Mouse (Mus musculus): Measurements from ENCODE around the gene Eml2. TPM values are rescaled to one million over a fixed set of nuclear protein-coding genes. Genes with fewer than 3 reads are reported as not detected.
A peak's percentile ranks its signal among the peaks of the same experiment; 100 is the strongest.

Gene Eml2
- total RNA-seq, 1 experiment, result 29.8 TPM

GRCm38 (mm10) chr7:19196676-19197075, 20.5 kb downstream of the Eml2 start:
- TF ChIP-seq CHD2 (IDR thresholded peaks at IDR 0.05; ENCODE audit: low read depth, low read length) (no peak), HCFC1 (IDR thresholded peaks at IDR 0.05; ENCODE audit: borderline replicate concordance, insufficient read depth, low read length) (no peak), ZC3H11A (IDR thresholded peaks at IDR 0.05; ENCODE audit: borderline replicate concordance, low read depth, low read length) (no peak), MAFK (IDR thresholded peaks at IDR 0.05; ENCODE audit: insufficient read depth, low read depth, low read length) (no peak), ZNF384 (IDR thresholded peaks at IDR 0.05; ENCODE audit: low read depth, low read length) (no peak)

DNA sequence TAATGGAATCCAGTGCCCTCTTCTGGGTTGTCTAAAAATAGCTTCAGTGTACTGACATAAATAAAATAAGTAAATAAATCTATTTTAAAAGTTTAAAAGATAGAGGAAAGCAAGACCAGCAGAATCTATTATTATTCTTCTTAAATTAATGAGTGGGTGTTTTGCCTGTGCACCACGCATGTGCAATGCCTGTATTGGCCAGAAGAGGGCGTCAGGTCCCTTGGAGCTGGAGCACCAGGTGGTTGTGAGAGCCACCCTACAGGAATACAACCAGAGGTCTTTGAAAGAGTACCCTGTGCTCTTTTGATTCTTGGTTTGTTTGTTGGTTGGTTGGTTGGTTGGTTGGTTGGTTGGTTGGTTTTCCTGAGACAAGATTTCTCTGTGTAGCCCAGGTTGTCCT, 21.8 kb downstream of the Eml2 start:
- in situ Hi-C loops (cut with MboI; ENCODE audit: low sequenced_read_pairs in 2 of 2, unreplicated experiment in 2 of 2), result no loop called here
- peaks cover 2% of the 10 kb centered on the region; the same call in 1 of the 2 replicates for H3K36me3 ChIP-seq (ENCODE audit: control insufficient read depth, insufficient read depth, low read length, poor library complexity, severe bottlenecking)
- no peak overlapping the region for H3K4me3 ChIP-seq (ENCODE audit: insufficient read depth in 1 of 2, low read depth in 1 of 2, low read length in 2 of 2, poor library complexity in 1 of 2, severe bottlenecking in 1 of 2)
- no peaks in the 10 kb centered on the region for H3K9me3 ChIP-seq (ENCODE audit: control insufficient read depth, insufficient read depth, low read depth, low read length)
- H3K4me1 ChIP-seq (ENCODE audit: control insufficient read depth in 2 of 2, insufficient read depth in 2 of 2, low read length in 2 of 2, poor library complexity in 1 of 2), result peaks cover 3 to 15% of the 10 kb centered on the region in 2 experiments; a peak in 3 of 4 replicates
- TF ChIP-seq MAFK (IDR thresholded peaks at IDR 0.05; ENCODE audit: insufficient read depth, low read depth, low read length) (no peak), ZC3H11A (IDR thresholded peaks at IDR 0.05; ENCODE audit: borderline replicate concordance, low read depth, low read length) (0 out of 2 replicates have a peak, but pooled peaks have one; percentile 23)
- no peak overlapping the region for H3K9ac ChIP-seq (ENCODE audit: insufficient read depth, low read depth, low read length, poor library complexity, severe bottlenecking)
- DNase-seq (ENCODE audit: low read depth, low spot score), result no peak
- no peak overlapping the region for H3K27ac ChIP-seq (ENCODE audit: insufficient read depth, low read depth, low read length, poor library complexity, severe bottlenecking)

More at GRCm38 (mm10) chr7:19196676-19197075, 20.5 kb downstream of the Eml2 start:
- in situ Hi-C loops (cut with MboI; ENCODE audit: low sequenced_read_pairs in 2 of 2, unreplicated experiment in 2 of 2), result no loop called here
- Histone ChIP-seq H3K9me3 (ENCODE audit: control insufficient read depth, insufficient read depth, low read depth, low read length) (no peaks in the 10 kb centered on the region), H3K4me3 (ENCODE audit: insufficient read depth in 1 of 2, low read depth in 1 of 2, low read length in 2 of 2, poor library complexity in 1 of 2, severe bottlenecking in 1 of 2) (no peak overlapping the region), H3K9ac (ENCODE audit: insufficient read depth, low read depth, low read length, poor library complexity, severe bottlenecking) (no peak overlapping the region), H3K4me1 (ENCODE audit: control insufficient read depth in 2 of 2, insufficient read depth in 2 of 2, low read length in 2 of 2, poor library complexity in 1 of 2) (peaks cover 0 to 10% of the 10 kb centered on the region in 2 experiments; a peak in 3 of 4 replicates), H3K27ac (ENCODE audit: insufficient read depth, low read depth, low read length, poor library complexity, severe bottlenecking) (no peak overlapping the region), H3K36me3 (ENCODE audit: control insufficient read depth, insufficient read depth, low read length, poor library complexity, severe bottlenecking) (peaks cover 2% of the 10 kb centered on the region; the same call in 1 of the 2 replicates)
- DNase-seq (ENCODE audit: low read depth, low spot score), result peak; percentile 77

DNA sequence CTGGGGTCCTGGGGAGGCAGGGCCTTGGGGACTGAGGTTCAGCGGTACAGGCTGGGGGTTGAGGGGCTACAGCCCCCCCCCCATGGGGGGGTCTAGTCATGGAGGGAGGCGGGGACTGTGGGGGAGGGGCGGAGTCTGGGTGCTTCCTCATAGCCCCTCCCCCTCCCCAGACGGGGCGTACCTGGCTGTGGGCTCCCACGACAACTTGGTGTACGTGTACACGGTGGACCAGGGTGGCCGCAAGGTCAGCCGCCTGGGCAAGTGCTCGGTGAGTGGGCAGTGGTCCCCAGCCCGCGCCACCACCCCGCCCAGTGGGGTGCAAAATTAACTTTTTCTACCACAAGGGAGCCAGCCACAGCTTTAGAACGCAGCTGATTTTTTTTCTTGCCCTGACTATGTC, 25.4 kb downstream of the Eml2 start:
- in situ Hi-C loops (cut with MboI; ENCODE audit: low sequenced_read_pairs in 2 of 2, unreplicated experiment in 2 of 2), result no loop called here
- no peaks in the 10 kb centered on the region for H3K9me3 ChIP-seq (ENCODE audit: control insufficient read depth, insufficient read depth, low read depth, low read length)
- DNase-seq (ENCODE audit: low read depth, low spot score), result no peak
- H3K9ac ChIP-seq (ENCODE audit: insufficient read depth, low read depth, low read length, poor library complexity, severe bottlenecking), result 0 out of 2 replicates have a peak overlapping the region, but pooled peaks have one; percentile 8
- H3K27ac ChIP-seq (ENCODE audit: insufficient read depth, low read depth, low read length, poor library complexity, severe bottlenecking), result peak overlapping the region; percentile 54
- H3K4me1 ChIP-seq (ENCODE audit: control insufficient read depth in 2 of 2, insufficient read depth in 2 of 2, low read length in 2 of 2, poor library complexity in 1 of 2), result peaks cover 3 to 18% of the 10 kb centered on the region in 2 experiments; a peak in 3 of 4 replicates
- H3K4me3 ChIP-seq (ENCODE audit: insufficient read depth in 1 of 2, low read depth in 1 of 2, low read length in 2 of 2, poor library complexity in 1 of 2, severe bottlenecking in 1 of 2), result peak overlapping the region; percentile 2 to 64; a peak in 3 of 4 replicates
- H3K36me3 ChIP-seq (ENCODE audit: control insufficient read depth, insufficient read depth, low read length, poor library complexity, severe bottlenecking), result peaks cover 7% of the 10 kb centered on the region; the same call in 1 of the 2 replicates
- TF ChIP-seq ZC3H11A (IDR thresholded peaks at IDR 0.05; ENCODE audit: borderline replicate concordance, low read depth, low read length) (no peak), ZNF384 (IDR thresholded peaks at IDR 0.05; ENCODE audit: low read depth, low read length) (no peak), CHD2 (IDR thresholded peaks at IDR 0.05; ENCODE audit: low read depth, low read length) (no peak), MAFK (IDR thresholded peaks at IDR 0.05; ENCODE audit: insufficient read depth, low read depth, low read length) (no peak), HCFC1 (IDR thresholded peaks at IDR 0.05; ENCODE audit: borderline replicate concordance, insufficient read depth, low read length) (no peak)

DNA sequence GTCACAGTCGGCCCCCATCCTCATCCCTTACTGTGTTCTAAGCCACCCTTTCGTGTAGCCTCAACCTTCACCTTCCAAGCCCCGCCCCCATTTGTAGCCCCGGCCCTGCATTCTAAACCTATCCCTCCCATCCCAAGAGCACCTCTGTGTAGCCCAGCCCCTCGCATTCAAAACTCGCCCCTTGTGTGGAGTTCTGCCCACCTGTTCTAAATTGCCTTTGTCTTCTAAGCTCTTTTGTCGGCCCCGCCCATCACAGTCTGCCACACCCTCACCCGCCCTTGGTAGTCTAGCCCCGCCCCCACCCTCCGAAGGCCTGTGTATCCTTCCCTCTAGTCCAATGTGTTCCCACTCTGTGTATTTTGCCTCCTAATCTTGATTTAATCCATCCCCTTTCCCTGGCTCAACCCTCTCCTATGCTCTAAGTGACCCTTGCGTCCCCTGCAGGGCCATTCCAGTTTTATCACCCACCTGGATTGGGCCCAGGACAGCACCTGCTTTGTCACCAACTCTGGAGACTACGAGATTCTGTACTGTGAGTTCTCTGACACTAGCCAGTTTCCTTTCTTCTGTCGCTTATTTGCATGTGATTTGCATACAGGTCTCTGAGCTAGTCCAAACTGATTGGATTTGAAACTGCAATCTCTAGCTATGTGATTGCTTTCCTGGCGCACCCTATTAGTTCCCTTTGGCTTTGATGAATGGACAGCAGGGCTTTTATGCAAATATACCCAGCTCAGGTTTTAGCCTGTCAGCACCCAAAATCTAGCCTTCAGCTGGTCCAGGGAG, 26.0 kb downstream of the Eml2 start:
- H3K4me3 ChIP-seq (ENCODE audit: insufficient read depth in 1 of 2, low read depth in 1 of 2, low read length in 2 of 2, poor library complexity in 1 of 2, severe bottlenecking in 1 of 2), result peak overlapping the region; percentile 2 to 64; a peak in 3 of 4 replicates
- H3K4me1 ChIP-seq (ENCODE audit: control insufficient read depth in 2 of 2, insufficient read depth in 2 of 2, low read length in 2 of 2, poor library complexity in 1 of 2), result peaks cover 3 to 18% of the 10 kb centered on the region in 2 experiments; a peak in 3 of 4 replicates
- H3K9me3 ChIP-seq (ENCODE audit: control insufficient read depth, insufficient read depth, low read depth, low read length), result no peaks in the 10 kb centered on the region
- peak overlapping the region; percentile 78 for H3K27ac ChIP-seq (ENCODE audit: insufficient read depth, low read depth, low read length, poor library complexity, severe bottlenecking)
- peaks cover 7% of the 10 kb centered on the region; the same call in 1 of the 2 replicates for H3K36me3 ChIP-seq (ENCODE audit: control insufficient read depth, insufficient read depth, low read length, poor library complexity, severe bottlenecking)
- no peak overlapping the region; the same call in 1 of the 2 replicates for H3K9ac ChIP-seq (ENCODE audit: insufficient read depth, low read depth, low read length, poor library complexity, severe bottlenecking)
- TF ChIP-seq HCFC1 (IDR thresholded peaks at IDR 0.05; ENCODE audit: borderline replicate concordance, insufficient read depth, low read length) (no peak), CHD2 (IDR thresholded peaks at IDR 0.05; ENCODE audit: low read depth, low read length) (no peak), ZC3H11A (IDR thresholded peaks at IDR 0.05; ENCODE audit: borderline replicate concordance, low read depth, low read length) (no peak), ZNF384 (IDR thresholded peaks at IDR 0.05; ENCODE audit: low read depth, low read length) (no peak), MAFK (IDR thresholded peaks at IDR 0.05; ENCODE audit: insufficient read depth, low read depth, low read length) (no peak)
- in situ Hi-C loops (cut with MboI; ENCODE audit: low sequenced_read_pairs in 2 of 2, unreplicated experiment in 2 of 2), result no loop called here
- peak; percentile 87 for DNase-seq (ENCODE audit: low read depth, low spot score)
